Mouse (Mus musculus) cerebellum, adult (tissue): ENCODE results near the gene Tbc1d14.

Experiments used
- ATAC-seq: cut with Nextera tagmentation; 2 replicates; pipeline ENCODE4 v1.9.2; 2017; ENCODE audit warnings: mild to moderate bottlenecking, moderate library complexity, mixed read lengths; ENCODE audit not compliant: insufficient number of reproducible peaks, low FRiP score, low TSS enrichment

Gene Tbc1d14

GRCm38 (mm10) chr5:36579967-36580366, 13.1 kb downstream of the Tbc1d14 start:
- ATAC-seq = no peak

- no peak for ATAC-seq
Measured at GRCm38 (mm10) chr5:36578982-36579381, 14.1 kb downstream of the Tbc1d14 start.

- no peak for ATAC-seq
Measured at GRCm38 (mm10) chr5:36576457-36576856, 16.6 kb downstream of the Tbc1d14 start.

- ATAC-seq = no peak
Measured at GRCm38 (mm10) chr5:36575745-36576144, 17.3 kb downstream of the Tbc1d14 start.

GRCm38 (mm10) chr5:36575227-36575626, 17.8 kb downstream of the Tbc1d14 start:
- no peak for ATAC-seq

GRCm38 (mm10) chr5:36574147-36574870, 18.8 kb downstream of the Tbc1d14 start:
- no peak for ATAC-seq

GRCm38 (mm10) chr5:36573354-36573753, 19.7 kb downstream of the Tbc1d14 start:
- ATAC-seq = no peak

GRCm38 (mm10) chr5:36571371-36571770, 21.7 kb downstream of the Tbc1d14 start:
- no peak for ATAC-seq

GRCm38 (mm10) chr5:36570546-36571245, 22.4 kb downstream of the Tbc1d14 start:
- ATAC-seq = no peak

- ATAC-seq = no peak
Measured at GRCm38 (mm10) chr5:36570098-36570497, 23.0 kb downstream of the Tbc1d14 start.

- no peak for ATAC-seq
Measured at GRCm38 (mm10) chr5:36568118-36568517, 25.0 kb downstream of the Tbc1d14 start.

- ATAC-seq = no peak
Measured at GRCm38 (mm10) chr5:36567627-36568026, 25.4 kb downstream of the Tbc1d14 start.

- ATAC-seq = no peak
Measured at GRCm38 (mm10) chr5:36564530-36564929, 28.5 kb downstream of the Tbc1d14 start.

GRCm38 (mm10) chr5:36563741-36564140, 29.3 kb downstream of the Tbc1d14 start:
- no peak for ATAC-seq

GRCm38 (mm10) chr5:36562791-36563445, 30.2 kb downstream of the Tbc1d14 start:
- ATAC-seq = no peak

- ATAC-seq = no peak
Measured at GRCm38 (mm10) chr5:36561509-36561908, 31.6 kb downstream of the Tbc1d14 start.

- ATAC-seq = no peak
Measured at GRCm38 (mm10) chr5:36560490-36560889, 32.6 kb downstream of the Tbc1d14 start.

GRCm38 (mm10) chr5:36559510-36560235, 33.4 kb downstream of the Tbc1d14 start:
- no peak for ATAC-seq

GRCm38 (mm10) chr5:36559106-36559505, 34.0 kb downstream of the Tbc1d14 start:
- no peak for ATAC-seq

GRCm38 (mm10) chr5:36558526-36558925, 34.5 kb downstream of the Tbc1d14 start:
- ATAC-seq = no peak
